Mouse (Mus musculus): ENCODE measurements around the gene Dapk1.

Gene Dapk1

GRCm38 (mm10) chr13:60737632-60738324 lies 136.0 kb downstream of the Dapk1 start:
- peak; percentile 81 for DNase-seq (ENCODE audit: extremely low spot score)

DNA sequence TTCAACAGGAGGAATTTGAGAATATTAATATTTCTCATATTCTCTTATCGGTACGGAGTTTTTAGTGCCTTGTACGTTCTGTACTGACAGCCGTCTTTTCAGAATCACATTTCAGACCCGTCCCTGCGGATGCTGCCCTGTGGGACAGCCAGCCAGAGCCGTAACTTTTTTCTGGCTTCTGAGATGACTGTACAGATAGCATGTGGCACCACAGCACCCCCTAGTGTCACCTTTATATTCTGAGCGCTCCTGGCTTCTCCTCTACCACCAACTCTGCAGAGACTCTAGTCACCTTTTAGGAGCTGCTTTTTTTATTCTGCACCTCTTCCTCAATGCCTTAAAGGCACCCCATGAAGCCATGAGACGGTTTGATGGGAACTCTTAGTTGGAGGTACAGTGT lies 136.7 kb downstream of the Dapk1 start:
- peak; percentile 79 for DNase-seq (ENCODE audit: extremely low spot score)

GRCm38 (mm10) chr13:60740248-60740647 lies 138.5 kb downstream of the Dapk1 start:
- DNase-seq (ENCODE audit: extremely low spot score): no peak

- DNase-seq (ENCODE audit: extremely low spot score): no peak
These were observed 140.9 kb downstream of the Dapk1 start for GRCm38 (mm10) chr13:60742611-60743010.

DNA sequence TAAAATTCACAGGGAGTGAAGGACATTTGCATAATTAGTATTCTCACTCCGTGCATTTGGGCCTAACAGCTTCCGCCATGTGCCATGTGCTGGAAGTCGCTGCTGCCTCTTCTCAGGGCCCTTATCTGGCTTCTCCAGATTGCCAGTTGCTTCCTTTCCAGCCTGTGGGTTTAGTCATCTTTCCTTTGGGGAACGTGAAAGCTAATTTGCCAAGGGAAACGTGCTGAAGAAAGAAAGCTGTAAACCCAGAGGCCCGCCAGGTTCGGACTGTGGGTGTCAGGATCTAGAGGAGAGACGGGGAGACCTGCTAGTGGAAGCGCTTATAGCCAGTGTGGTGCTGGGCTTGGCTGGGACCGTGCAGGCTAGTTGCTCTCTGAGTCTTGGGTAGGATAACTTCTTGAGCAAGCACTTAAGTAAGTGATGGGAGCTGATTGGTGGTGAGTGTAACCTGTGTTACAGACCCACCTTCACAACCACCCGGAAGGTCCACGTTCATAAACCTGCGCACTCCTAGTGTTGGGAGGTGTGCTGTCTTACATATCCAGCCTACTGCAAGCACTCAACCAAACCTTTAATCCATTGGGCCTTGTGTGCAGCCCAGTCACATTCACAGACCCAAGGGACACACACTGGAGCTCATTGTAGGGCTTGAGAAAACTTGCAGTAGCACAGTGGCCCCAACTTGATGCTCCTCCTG lies 141.8 kb downstream of the Dapk1 start:
- DNase-seq (ENCODE audit: extremely low spot score): no peak

GRCm38 (mm10) chr13:60744078-60744460 lies 142.3 kb downstream of the Dapk1 start:
- peak; percentile 81 for DNase-seq (ENCODE audit: extremely low spot score)

DNA sequence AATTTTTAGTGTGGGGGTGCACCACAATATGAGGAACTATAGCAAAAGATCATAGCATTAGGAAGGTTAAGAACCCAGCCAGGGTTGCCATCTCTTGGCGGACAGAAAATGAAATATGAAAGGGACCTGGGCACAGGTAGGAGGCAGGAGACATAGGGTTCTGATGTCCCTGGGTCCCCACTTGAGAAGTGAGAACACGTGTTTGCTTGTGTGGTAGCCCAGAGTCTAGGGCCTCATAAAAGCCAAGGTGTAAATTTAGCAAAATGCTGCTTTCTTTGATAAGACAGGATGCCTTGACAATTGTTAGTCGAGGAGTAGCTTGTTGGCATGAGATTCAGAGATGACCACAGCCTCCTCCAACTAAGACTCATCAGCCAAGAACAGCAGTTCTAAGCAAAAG lies 143.0 kb downstream of the Dapk1 start:
- DNase-seq (ENCODE audit: extremely low spot score): no peak

- no peak for DNase-seq (ENCODE audit: extremely low spot score)
These were observed 143.6 kb downstream of the Dapk1 start for GRCm38 (mm10) chr13:60745358-60745757.

GRCm38 (mm10) chr13:60746271-60746670 lies 144.5 kb downstream of the Dapk1 start:
- peak; percentile 37 for DNase-seq (ENCODE audit: extremely low spot score)

GRCm38 (mm10) chr13:60747201-60747600 lies 145.5 kb downstream of the Dapk1 start:
- no peak for DNase-seq (ENCODE audit: extremely low spot score)

GRCm38 (mm10) chr13:60748556-60748955 lies 146.8 kb downstream of the Dapk1 start:
- no peak for DNase-seq (ENCODE audit: extremely low spot score)

GRCm38 (mm10) chr13:60750930-60751329 lies 149.2 kb downstream of the Dapk1 start:
- no peak for DNase-seq (ENCODE audit: extremely low spot score)

DNA sequence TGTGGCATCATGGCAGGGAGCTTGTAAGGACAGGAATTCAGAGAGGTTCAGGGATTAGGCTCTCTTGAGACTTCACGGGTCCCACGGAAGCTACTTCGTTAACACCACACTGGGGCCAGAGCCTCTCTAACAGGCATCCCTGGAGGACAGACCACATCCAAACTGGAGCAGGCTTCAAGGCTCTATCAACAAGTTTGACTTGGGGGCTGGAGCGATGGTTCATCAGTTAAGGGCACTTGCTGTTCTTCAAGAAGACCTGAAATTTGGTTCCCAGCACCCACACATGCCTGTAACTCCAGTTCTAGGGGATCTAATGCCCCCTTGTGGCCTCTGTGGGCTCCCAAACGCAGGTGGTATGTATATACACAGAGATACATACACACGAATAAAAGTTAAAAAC lies 151.5 kb downstream of the Dapk1 start:
- DNase-seq (ENCODE audit: extremely low spot score): no peak

GRCm38 (mm10) chr13:60755251-60755650 lies 153.5 kb downstream of the Dapk1 start:
- DNase-seq (ENCODE audit: extremely low spot score): no peak

DNA sequence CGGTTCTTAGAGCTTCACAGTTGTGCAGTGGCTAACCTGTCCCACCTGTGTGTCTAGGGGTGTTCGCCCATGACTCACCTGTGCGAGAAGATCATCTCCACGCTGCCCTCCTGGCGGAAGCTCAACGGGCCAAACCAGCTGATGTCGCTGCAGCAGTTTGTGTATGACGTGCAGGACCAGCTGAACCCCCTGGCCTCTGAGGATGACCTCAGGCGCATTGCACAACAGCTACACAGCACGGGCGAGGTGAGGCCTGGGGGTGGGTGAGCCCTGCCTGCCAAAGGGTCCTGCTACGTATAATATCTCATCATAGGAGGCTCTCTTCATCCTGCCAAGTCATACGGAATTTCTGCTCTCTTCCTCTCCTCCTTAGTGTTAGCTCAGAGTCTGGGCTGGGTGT lies 155.5 kb downstream of the Dapk1 start:
- DNase-seq (ENCODE audit: extremely low spot score): no peak

DNA sequence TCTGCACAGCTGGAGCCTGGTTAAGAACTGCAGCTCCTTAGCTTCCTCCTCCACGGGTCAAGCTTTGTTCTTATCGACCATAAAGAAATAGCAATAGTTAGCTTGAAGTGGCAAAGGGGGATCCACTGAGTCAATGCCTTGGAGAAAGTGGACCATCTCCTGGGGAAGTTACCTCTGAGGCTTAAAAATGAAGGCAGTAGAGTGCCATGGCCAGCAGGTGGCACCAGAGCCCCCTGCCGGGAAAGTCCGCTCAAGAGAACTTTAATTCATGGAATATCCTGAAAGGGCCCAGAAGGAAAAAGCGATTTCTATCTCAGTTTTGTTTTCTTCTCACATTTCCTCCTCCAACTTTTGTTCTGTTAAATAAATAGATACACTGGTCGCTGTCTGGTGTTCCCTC lies 157.4 kb downstream of the Dapk1 start:
- peak; percentile 35 for DNase-seq (ENCODE audit: extremely low spot score)

GRCm38 (mm10) chr13:60760392-60760791 lies 158.6 kb downstream of the Dapk1 start:
- DNase-seq (ENCODE audit: extremely low spot score): no peak

DNA sequence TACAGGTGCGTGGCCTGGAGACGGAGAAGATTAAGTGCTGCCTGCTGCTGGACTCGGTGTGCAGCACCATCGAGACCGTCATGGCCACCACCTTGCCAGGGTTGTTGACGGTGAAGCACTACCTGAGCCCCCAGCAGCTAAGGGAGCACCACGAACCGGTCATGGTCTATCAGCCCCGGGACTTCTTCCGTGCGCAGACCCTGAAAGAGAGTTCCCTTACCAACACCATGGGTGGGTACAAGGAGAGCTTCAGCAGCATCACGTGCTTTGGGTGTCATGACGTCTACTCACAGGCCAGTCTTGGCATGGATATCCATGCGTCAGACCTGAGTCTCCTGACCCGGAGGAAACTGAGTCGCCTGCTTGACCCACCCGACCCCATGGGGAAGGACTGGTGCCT lies 159.4 kb downstream of the Dapk1 start:
- no peak for DNase-seq (ENCODE audit: extremely low spot score)

GRCm38 (mm10) chr13:60780534-60780933 lies 178.8 kb downstream of the Dapk1 start:
- DNase-seq (ENCODE audit: extremely low spot score): no peak

DNA sequence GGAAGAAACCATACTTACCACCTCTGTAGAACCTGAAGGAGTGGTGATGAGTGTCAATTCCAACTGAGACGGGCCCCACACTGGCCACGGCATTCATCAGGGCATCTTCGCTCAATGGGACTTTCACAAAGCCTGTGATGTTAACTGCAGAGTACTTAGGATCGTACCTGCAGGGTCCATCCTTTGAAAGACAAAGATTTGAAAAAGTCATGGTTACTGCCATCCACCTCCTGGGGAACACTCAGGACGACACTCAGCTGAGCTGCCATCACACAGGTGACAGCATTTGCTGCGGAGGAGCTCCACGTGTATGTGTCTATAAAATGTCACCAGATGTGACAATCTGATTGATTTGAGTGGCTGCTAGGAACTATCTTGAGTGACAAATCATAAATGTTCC lies 181.6 kb downstream of the Dapk1 start:
- DNase-seq (ENCODE audit: extremely low spot score): no peak

- no peak for DNase-seq (ENCODE audit: extremely low spot score)
These were observed 184.5 kb downstream of the Dapk1 start, which contains the start of gene BC051665 for GRCm38 (mm10) chr13:60786264-60786663. BC051665 (minus strand) TSS chr13:60786364.

DNA sequence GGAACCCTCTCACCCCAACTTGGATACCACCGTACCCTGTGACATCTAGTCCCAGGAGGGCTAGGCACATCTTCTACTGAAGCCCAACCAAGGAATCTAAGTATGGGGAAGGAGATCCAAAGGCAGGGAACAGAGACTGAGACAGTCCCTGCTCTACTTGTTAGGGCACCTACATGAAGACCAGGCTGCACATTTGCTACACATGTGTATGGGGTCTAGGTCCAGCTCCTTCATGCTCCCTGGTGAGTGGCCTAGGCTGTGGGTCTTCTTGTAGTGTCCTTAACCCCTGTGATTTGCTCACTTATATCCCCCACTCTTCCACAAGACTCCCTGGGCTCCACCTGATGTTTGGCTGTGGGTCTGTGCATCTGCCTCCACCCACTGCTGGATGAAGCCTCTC lies 187.7 kb downstream of the Dapk1 start:
- no peak for DNase-seq (ENCODE audit: extremely low spot score)

- no peak for DNase-seq (ENCODE audit: extremely low spot score)
These were observed 201.0 kb downstream of the Dapk1 start, which contains the start of gene Ctsll3 for GRCm38 (mm10) chr13:60802749-60803148. Ctsll3 (minus strand) TSS chr13:60802849.

All from embryo, embryonic 9.5 days (tissue).